Mouse (Mus musculus) embryo, embryonic 11 days (tissue): ENCODE results near the gene Scube3.
"Not testable (repeated sequence)": the region's sequence is repeated elsewhere in the genome, so short reads cannot be mapped to it uniquely, and the experiment has no call there.

Experiments used
- DNase-seq: peaks from one replicate; pipeline ENCODE4 v3.0.0-alpha.2; 2015

Gene Scube3

DNA sequence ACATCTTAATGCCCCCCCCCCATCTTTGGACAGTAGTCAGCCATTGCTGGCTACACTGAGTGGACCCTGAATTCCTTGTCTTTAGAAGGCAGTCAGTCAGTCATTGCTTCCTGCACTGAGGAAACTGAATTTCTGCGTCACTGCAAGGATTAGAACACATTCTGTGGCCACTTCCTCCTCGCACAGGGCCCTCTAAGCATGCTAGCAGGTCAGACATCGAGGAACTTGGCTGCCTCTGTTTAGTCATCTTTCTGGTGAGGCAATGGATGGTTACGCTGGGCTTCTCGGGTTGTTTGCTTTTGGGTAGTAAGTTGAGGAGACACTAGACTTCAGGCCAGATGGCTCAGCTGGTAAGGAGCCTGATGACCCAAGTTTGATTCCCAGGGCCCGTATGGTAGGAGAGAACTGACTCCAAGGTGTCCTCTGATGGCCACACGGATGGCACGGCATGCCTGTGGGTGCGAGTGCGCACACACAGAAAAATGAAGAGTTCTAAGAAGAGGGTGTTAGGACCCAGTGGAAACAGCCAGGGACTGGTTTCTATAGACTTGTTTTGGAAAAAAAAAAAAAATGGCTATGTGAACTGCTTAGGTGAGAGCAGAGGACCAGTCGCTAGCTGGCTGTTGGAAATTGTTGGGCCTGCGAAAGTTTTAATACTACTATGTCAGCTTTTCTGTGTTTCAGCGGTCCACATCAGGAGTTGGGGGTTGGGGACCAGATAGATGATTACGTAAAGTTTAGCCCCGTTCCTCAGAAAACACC, 39.0 kb downstream of the Scube3 start:
- no peak for DNase-seq

GRCm38 (mm10) chr17:28184971-28185638, 43.2 kb downstream of the Scube3 start:
- no peak for DNase-seq

DNA sequence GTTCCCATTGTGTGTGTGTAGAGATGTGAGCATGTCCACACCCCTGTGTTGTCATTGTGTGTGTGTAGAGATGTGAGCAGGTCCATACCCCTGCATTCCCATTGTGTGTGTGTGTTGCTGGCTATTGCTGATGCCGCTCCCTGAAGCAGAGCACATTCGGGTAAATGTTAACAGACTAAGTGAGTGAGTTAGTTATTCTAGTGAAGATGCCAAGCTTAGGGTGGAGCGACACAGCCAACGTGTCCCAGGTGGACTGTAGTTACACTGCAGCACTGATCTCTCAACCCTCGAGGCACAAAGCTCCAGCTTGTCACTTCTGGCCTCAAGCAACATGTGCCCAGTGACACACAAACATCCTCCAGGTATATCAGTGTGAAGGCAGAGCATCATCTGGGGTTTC, 46.4 kb downstream of the Scube3 start:
- DNase-seq, result no peak

DNA sequence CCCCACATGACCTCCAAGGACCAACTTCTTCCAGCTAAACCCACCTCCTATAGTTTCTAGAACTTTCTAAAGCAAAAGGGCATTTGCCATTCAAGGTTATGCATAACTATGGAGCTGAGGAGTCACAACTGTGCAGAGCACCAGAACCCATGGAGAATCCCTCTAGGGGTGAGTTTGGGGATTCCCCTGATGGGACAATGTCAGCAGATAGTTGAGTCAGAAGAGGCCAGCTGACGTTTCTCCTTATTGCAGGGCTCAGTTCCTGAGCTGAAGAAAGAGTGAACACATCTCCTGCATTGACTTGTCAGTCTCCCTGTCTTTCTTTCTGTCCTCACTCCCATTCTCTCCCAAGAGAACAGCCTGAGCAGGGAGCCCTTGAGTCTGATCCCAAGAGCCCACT, 50.8 kb downstream of the Scube3 start:
- no peak for DNase-seq

DNA sequence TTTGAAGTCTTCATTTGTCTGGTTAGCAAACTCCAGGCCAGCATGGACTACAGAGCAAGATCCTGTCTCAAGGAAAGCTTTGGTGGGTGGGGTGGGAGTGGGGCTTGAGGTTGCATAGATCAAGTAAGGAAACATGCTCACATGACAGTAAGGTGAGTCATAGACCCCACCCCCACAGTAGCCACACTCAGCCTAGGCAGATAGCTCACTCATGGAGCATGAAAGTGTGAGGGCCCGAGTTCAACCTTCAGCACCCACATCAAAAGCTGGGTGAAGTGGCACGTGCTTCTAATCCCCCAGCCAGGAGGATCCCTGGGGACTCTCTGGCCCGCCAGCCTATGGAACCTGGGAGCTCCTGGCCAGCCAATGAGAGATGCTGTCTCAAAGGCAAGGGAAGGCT, 51.6 kb downstream of the Scube3 start:
- no peak for DNase-seq

DNA sequence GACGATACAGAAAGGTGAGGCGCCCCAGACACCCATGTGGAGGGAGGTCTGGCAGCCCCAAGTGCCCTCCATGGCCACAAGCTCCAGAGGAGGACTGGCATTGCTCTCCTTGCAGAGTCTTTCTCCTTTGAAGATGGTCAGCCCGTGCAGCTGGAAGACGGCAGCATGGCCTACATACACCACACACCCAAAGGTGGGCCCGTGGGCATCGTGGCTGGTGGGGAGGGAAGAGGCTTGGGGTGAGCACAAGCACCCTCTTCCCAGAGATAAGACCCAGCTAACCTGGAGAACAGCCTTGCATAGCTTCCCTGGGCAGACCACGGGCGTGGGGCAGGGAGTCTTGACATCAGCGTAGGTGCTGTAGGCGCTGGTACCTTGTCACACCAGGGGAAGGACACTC, 53.1 kb downstream of the Scube3 start:
- DNase-seq, result no peak

DNA sequence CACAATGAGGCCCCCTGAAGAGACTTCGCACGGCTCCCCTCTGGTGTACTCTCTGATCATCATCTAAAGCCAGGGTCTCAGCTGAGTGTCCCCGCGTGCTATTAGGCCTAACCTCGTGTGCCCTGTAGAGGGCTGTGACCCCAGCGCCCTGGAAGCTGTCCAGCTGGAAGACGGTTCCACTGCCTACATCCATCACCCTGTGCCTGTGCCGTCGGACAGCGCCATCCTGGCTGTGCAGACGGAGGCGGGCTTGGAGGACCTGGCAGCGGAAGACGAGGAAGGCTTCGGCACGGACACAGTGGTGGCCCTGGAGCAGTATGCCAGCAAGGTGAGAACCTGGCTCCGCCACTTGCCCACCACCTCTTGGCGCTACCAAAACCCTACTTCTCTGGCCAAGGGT, 55.7 kb downstream of the Scube3 start:
- DNase-seq, result no peak

DNA sequence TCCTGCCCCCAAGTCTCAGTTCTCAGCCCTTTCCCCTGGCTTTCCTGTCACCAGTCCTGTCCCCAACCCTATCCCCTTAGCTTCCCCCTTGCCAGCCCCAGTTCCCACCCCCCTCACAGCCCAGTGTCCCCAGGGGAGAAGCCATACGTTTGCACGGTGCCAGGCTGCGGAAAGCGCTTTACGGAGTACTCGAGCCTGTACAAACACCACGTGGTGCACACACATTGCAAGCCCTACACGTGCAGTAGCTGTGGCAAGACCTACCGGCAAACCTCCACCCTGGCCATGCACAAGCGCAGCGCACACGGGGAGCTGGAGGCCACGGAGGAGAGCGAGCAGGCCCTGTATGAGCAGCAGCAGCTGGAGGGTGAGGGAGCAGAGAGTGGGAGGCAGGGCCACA, 60.0 kb downstream of the Scube3 start:
- DNase-seq, result no peak

GRCm38 (mm10) chr17:28204052-28204720, 62.2 kb downstream of the Scube3 start:
- DNase-seq, result peak; percentile 74

DNA sequence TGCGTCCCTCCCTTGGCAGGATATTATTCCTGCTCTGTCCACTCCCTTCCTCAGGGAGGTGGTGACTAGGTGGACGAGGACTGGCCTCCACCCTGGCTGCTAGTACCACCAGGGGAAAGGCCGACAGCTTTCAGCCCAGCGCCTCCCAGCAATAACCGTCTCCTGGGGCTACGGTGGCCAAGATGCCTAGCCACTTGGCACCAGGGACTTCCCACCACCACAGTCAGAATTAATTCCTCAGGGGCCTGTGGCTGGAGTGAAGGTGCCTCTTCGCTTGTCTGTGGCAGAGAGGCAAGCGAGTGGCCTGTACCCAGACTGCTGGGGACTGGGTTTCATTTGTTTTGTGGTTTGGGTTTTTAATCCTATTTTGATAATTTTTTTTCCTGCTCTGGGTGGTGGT, 63.5 kb downstream of the Scube3 start:
- no peak for DNase-seq

DNA sequence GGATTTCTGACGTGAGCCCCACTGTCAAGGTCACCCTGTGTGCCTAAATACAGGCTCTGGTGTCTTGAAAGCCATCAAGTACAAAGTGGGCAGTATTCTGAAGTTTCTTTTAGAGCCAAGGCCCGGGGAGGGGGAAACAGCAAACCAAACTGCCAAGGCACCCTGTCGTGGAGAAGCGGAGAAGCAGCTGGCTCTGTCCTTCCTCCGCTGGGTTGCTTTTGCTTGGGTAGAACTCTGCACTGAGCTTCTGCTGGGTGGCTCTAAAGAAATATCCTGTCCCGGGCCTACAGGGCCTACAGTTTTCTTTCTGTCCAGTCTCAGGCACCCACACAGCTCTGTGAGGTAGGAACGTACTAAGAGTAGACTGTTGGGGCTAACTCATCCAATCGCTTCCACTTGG, 65.2 kb downstream of the Scube3 start:
- DNase-seq, result no peak

- DNase-seq, result peak; percentile 87
Observed at GRCm38 (mm10) chr17:28207591-28208313, 65.8 kb downstream of the Scube3 start, which contains the start of gene Def6. Def6 (plus strand) TSS chr17:28207778.

- DNase-seq, result no peak
Observed at GRCm38 (mm10) chr17:28208314-28208612, 66.3 kb downstream of the Scube3 start.

DNA sequence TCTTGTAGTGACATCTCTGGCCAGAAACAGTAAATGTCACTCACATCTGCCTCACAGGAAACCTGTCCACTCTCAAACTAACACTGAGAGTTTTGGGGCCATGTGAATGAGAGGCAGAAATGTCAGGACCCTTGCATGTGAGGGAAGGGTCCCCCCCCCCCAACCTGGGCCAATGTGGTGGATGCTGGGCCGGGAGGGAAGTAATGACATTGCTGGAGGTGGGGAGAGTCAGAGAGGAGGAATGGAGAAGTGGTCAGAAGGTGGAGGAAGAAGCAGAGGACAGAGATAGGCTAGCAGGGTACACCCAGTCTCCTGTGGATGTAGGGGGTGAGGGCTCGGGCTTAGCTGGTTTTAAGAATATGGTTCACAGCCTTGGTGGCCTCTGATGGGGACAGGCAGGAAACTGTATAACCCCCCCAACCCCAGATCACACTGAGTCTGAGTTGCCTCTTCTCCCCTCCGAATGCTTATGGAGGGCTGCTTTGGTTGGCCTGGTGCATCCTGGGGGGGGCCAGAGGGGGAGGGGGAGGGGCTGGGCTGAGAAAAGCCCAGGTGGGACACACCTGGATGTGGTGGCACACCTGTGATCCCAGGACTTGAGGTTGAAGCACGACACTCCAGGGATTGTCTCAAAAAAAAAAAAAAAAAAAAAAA, 67.6 kb downstream of the Scube3 start:
- no peak for DNase-seq

GRCm38 (mm10) chr17:28211921-28212341, 70.0 kb downstream of the Scube3 start:
- no peak for DNase-seq

DNA sequence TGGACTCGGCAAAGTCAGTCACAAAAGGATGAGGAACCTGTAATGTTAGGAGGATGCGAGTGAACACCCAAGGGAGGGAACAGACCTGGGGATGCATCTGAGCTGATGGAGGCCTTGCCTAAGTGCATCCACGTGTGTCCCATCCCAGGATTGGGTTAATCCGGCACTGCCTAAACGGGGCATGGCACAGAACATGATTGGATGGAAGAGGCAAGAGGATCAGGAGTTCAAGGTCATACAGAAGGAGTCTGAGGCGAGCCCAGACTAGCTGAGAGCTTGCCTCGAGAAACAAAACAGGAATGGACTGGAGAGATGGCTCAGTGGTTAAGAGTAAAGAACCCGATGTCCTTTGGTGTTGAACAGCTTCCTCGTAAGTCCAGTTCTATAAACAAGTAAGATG, 70.5 kb downstream of the Scube3 start:
- no peak for DNase-seq

DNA sequence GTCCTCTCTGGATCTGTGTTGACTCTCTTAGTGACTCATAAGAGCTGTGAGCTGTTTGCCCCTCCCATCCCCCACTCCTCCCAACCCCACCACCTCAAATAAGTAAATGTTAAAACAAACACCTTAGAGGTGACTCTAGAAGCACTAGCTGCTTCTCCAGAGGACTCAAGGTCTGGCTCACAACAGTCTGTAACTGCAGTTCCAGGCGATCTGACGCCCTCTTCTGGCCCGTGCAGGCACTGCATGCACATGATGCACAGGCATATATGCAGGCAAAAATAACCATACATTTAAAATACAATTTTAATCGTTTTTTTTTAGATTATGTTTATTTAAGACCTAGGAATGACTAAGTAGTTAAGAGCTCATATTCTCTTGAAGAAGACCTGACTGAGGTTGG, 71.3 kb downstream of the Scube3 start:
- DNase-seq, result no peak

DNA sequence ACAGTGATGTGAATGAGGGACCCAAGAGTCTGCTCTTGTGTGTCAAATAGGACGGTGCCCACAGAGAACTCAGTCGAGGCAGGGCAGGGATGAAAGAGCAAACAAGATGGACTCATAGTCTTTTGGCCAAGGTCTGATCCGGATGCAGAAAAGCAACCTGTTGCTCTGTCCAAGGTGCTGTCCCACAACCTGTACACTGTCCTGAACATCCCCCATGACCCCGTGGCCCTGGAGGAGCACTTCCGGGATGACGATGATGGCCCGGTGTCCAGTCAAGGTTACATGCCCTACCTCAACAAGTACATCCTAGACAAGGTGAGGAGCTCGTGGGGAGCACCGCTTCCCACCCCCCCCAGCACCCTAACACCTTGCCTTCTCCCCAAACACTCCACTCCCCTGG, 74.8 kb downstream of the Scube3 start:
- no peak for DNase-seq

GRCm38 (mm10) chr17:28217721-28218649, 76.0 kb downstream of the Scube3 start:
- DNase-seq, result peak; percentile 50

GRCm38 (mm10) chr17:28222463-28222862, 80.5 kb downstream of the Scube3 start:
- not testable (repeated sequence) for DNase-seq

- peak; percentile 94 for DNase-seq
Observed at GRCm38 (mm10) chr17:28223561-28224391, 81.8 kb downstream of the Scube3 start.
